Mouse (Mus musculus) MEL-GATA-1-ER (cell line): ENCODE data around the gene Gnpat.

Experiments
- DNase-seq: peaks from one replicate; pipeline ENCODE4 v3.0.0-alpha.2; 2012; ENCODE audit warnings: low read depth; ENCODE audit errors: extremely low read depth

Gene Gnpat

DNA sequence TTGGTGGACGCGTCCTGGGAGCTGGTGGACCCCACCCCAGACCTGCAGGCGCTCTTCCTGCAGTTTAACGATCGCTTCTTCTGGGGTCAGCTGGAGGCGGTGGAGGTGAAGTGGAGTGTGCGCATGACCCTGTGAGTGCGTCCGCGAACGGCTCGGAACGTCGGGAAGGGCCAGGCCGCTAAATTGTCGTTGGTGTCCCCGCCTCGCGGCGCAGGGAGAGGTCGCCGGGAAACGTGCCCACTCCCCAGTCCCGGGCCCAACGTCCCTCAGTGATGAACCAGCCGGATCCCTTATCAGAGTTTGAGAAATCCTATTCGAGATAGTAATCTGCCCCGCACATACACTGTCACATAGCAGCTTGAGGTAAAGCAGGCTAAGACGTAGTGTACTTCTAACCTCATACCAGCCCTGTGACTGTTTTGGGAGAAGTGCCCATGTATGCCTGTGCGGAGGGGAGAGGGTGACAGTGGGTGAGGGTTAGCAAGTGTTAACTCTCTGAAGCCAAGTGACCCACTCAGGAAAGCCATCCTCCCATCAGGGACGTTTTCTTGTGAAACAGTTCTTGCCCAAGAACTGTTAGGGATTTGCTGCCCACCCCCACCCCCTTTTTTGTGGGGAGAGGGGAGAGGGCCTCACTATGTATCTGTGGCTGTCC, 35.5 kb downstream of the Gnpat start:
- DNase-seq, result no peak

DNA sequence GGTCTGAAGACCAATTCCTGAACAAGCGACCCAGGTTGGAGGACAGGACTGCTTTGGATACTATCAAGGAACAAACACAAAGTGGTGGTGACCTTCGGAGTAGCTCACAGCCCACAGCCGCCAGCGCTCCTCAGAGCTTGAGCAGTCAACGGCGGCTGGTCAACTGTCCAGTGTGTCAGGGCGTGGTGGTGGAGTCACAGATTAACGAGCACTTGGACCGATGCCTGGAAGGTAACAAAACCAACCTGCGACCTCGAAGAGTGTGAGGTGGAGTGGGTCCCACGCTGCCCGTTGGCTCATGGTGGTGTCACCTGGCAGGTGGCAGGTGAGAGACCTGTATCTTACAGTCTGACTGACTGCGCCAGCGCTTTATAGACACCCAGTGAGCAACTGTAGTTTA, 40.4 kb downstream of the Gnpat start:
- DNase-seq, result no peak

GRCm38 (mm10) chr8:124905482-124905881, 42.6 kb downstream of the Gnpat start:
- no peak for DNase-seq

GRCm38 (mm10) chr8:124909936-124910335, 47.1 kb downstream of the Gnpat start:
- DNase-seq, result no peak

- DNase-seq, result no peak
Measured at GRCm38 (mm10) chr8:124910349-124910748, 47.5 kb downstream of the Gnpat start.

DNA sequence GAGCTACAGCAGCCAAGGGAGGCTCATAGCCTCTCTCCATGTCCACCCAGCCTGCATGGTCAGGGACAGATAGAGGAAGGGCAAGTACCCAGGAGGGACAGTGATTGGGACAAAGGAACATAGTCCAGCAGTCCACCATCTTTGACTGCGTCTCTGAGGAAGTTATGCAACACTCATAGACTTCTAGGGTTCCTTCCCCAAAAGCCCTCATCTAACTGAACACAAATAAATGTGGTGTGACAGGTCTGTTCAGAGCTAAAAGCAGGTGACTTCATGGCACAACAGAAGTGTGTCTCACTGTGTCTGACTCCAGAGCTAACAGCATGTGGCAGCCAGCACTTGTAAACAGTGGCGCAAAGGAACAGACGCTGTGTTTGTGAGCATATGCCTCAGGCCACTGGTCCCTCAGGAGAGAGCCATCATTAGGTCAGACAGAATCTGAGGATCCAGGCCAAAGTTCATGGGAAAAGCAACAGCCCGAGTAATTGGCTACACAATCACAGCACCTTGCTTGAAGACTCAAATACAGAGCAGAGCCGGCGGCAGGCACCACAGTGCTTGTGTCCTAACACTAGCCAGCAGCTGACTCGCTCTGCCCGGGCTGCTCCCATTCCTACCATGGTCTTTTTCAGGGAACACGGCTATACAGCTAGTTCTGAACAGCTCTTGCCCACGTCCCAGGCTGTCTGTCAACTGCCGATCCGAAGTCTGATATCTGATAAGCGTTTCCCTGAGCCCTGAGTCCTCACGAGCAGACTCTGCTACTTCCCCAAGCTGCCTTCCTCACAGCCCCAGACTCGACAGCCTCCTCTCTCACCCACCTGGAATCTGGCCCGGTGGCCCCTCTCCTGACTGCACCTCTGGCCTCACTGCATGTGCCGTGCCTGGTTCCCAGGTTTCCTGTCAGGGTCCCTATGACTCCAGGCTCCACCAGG, 49.4 kb downstream of the Gnpat start:
- no peak for DNase-seq

GRCm38 (mm10) chr8:124914061-124914460, 51.2 kb downstream of the Gnpat start:
- no peak for DNase-seq

DNA sequence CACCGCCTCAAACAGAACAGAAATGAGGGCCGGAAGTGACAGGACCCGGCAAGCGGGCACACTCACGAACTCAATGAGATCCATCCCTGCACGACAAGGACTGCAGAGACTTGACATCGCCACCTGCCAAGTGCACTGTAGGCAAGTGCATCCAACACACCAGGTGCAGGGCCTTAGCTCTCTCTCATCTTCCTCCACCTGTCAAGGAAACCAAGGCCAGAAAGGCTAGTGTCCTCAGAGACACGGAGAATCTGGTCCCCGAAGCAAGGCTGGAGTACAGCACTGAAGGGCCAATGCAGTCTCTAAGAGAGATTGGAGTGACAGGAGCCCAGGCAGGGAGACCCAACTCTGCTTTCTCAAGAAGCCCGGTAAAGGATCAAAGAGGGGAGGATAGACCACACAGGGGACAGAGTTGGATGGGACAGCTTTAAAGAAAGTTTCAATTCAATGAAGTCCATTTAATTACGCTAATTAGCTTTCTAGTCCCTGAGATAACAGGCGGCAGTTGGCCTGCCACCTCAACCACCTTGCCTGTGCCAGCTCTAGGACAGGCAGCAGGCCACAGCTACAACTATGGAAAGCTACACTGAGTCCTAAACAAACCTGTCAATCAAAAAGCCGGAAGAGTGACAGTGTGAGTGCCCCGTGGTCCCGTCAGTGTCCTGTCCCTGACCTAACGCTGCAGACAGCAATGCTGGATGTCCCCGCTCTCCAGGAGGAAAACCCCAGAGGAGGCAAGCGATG, 55.1 kb downstream of the Gnpat start:
- DNase-seq, result no peak

DNA sequence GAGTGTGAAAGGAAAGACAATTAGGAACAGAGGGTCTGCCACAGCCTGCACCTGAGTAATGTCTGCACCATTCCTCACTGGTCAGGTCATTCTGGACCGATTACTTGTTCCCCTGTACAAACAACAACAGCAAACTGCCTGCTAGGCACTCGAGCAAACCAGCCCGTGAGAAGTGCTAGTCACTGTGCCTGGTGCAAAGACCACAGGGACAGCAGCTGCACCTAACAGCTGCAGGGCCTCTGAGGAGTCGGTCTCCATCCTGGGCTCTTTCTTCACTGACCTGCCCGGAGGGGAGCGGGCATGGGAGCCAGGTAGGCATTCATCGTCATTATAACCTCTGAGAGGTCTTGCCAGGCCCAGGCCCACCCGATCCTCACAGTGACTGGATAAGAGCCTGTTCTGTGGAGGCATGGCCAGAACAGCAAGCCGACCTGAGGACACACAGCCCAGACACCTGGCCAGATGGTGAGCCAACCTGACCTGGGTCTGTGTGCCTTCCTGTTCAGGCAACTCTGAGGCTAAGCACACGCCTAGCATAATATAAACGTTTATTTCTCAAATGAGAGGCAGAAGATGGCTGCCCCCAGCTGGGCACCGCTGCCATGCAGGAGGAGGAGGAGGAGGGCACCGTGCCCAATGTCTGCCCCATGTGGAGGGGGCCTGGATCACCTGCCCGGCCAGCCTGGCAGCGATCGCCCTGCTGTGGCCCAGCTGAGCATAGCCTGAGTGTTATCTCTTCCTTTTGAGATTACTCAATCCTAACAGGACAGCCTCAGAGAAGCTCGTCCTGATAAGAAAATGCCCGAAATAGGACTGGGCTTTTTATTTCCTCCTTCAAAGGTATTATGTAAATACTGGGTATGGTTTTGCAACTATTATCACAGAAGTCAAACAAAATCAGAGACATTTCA, 58.8 kb downstream of the Gnpat start:
- no peak for DNase-seq

DNA sequence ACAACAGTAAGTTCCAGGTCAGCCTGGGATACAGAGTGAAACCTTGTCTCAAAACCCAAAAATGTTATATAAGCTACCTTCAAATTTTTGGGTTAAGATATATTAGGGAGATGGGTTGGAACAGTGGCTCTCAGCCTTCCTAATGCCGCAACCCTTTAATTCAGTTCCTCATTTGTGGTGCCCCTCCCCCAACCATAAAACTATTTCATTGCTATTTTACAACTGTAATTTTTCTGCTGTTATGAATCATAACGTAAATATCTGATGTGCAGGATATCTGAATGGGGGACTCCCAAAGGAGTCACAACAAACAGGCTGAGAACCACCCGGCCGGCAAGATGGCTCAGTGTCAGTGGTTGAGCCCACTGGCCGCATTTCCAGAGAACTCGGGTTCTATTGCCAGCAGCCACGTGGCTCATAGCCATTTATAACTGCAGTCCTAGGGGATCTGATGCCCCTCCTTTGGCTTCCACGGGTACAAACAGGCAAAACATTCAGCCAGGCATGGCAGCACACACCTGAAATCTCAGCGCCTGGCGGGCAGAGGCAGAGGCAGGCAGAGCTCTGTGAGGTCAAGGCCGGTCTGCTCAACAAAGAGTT, 59.8 kb downstream of the Gnpat start:
- peak; percentile 25 for DNase-seq

DNA sequence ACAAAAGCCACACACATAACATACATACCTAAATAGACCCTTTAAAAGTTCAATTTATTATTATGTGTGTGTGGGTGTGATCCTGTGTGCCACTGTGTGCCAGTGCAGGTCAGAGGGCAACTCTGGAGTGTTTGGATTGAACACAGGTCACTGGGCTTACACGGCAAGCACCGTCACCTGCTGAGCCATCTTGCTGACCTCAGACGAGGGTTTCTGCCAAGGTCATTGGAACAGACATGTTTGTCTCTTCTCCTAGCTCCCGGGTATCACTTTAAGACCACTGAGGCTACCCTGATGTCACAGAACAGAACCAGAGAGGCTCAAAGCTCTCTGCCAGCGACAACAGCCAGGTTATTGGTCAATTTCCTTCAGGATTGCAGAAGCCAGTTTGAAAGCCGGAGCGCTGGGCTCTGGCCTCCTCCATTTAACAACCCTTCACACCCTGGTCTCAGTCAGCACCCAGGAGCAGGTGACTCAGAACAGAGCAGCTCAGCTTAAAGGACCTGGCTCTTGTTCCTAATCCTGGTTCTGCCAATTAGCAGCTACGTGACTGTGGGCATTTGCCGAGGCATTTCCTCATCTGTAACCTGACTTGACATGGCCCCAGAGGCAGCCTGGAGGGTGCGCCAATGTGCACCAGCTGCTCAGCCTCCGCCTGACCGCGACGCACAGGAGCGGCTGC, 61.3 kb downstream of the Gnpat start:
- DNase-seq, result no peak

GRCm38 (mm10) chr8:124925544-124926266, 62.9 kb downstream of the Gnpat start:
- no peak for DNase-seq

GRCm38 (mm10) chr8:124926351-124926771, 63.5 kb downstream of the Gnpat start:
- DNase-seq, result no peak

GRCm38 (mm10) chr8:124929006-124929405, 66.2 kb downstream of the Gnpat start:
- DNase-seq, result no peak

GRCm38 (mm10) chr8:124930086-124930485, 67.3 kb downstream of the Gnpat start:
- no peak for DNase-seq

DNA sequence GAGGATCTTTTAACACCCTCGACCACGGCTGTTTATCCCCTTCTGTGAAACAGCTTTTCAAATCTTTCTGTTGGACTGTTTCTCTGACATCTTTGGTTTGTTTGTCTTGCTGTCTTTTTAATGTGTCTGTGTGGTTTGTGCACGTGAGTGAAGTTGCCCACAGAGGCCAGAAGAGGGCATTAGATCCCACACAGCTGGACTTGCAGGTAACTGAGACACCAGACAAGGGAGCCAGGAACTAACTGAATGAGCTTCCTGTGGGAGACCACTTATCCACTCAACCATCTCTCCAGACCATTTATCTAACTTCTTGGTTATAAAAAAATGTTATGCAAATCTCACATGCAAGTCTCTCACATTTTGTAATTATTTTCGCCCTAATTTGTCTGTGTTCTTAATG, 67.8 kb downstream of the Gnpat start:
- DNase-seq, result no peak

DNA sequence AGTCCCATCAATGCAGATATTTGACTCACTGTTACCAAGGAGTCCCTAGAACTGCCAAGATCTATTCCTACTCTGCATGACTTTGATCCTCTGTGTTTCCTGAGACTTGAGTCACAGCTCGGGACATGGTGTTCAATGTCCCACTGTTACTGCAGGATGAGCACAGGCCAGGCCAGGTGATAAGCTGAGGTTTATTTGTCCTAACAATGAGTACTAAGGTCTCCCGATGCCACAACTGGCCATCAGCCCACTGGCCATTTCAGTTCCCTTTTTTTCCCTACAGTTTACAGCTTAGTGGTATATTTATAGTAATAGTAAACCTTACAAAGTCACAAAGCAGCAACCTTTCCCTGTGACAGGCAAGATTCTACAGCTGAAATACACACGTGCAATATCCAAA, 69.6 kb downstream of the Gnpat start:
- DNase-seq, result no peak

DNA sequence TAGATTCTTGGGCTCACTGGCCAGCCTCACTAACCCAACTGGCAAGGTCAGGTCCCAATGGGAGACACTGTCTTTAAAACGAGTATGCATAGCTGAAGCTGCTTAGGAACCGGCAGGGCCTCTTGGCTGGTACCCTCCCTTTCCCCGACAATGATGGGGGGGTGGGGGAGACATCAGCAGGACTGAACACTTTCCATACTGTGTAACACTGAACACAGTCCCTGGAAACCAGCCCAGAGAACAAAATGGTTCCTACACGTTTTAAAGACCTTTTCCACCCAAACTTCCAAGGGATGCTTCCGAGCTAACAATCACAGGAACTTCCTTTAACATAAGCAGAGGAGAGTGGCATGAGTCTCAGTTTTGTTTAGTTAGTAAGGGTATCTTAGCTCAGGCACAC, 72.3 kb downstream of the Gnpat start:
- DNase-seq, result no peak

DNA sequence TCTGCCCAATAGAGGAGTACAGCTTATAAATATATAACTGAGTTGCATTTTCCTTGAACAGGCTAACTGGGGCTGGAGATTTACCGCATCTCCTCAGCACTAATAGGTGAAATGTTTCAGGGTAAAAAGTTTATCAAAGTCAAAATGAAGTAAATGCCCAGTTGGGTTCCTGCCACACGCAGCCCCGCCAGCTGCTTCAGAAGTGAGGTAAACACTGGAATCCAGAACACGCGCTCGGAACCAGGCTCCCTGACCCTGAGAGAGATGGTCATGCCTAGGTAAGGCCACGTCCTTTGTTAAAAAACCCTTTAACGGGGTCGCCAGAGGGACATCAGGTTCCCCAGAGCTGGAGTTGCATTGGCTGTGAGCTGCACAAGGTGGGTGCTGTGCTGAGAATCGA, 73.9 kb downstream of the Gnpat start:
- DNase-seq, result no peak
